In genomic region chr15:79424602-79425001, GRCm38 (mm10) we compare ENCODE assay signal across 27 mouse cellular contexts. TPM values are rescaled to one million over a fixed set of nuclear protein-coding genes. Genes with fewer than 3 reads are reported as not detected.
A peak's percentile ranks its signal among the peaks of the same experiment; 100 is the strongest.
DNase-seq lines count a peak whose midpoint lies in the region; ATAC-seq and TF ChIP-seq lines count a peak whose summit lies in the region.
"Had no signal": no experiment of that assay in that cellular context is flagged by ENCODE, and none has a peak within 500 bp of the region (broad histone marks: within the 10 kb centered on the region; RNA-seq: fewer than 3 reads in every experiment).

No protein-coding gene starts in this region.

- no peak overlapping the region for H3K9ac ChIP-seq in intestine, postnatal 0 days (ENCODE audit: low read depth, low read length)
- no peak overlapping the region for H3K9ac ChIP-seq in intestine, embryonic 16.5 days (ENCODE audit: low read depth, low read length)
- no peak overlapping the region for H3K9ac ChIP-seq in lung, postnatal 0 days (replicated peaks; ENCODE audit: low read depth)
- H3K9ac ChIP-seq: embryonic facial prominence, embryonic 15.5 days; forebrain, embryonic 12.5 days; heart, embryonic 13.5 days; hindbrain, embryonic 15.5 days; limb, embryonic 15.5 days; liver, embryonic 13.5 days; midbrain, embryonic 13.5 days; neural tube, embryonic 13.5 days had no signal

- 92% methylated on average over 17 of the region's 17 CpGs for WGBS in intestine, postnatal 0 days
- WGBS in intestine, embryonic 16.5 days = 89% methylated on average over 17 of the region's 17 CpGs
- 86% methylated on average over 17 of the region's 17 CpGs for WGBS in lung, postnatal 0 days

- ATAC-seq in intestine, postnatal 0 days = 0 out of 2 replicates have a peak, but pooled peaks have one; percentile 15
- ATAC-seq in intestine, embryonic 16.5 days = no peak
- no peak for ATAC-seq in lung, postnatal 0 days
- ATAC-seq: inflammation-experienced regulatory T-cells, adult 6 months; midbrain, embryonic 13.5 days had no signal

- H3K36me3 ChIP-seq in intestine, postnatal 0 days (ENCODE audit: control insufficient read depth, insufficient read depth) = peaks cover 73% of the 10 kb centered on the region
- peaks cover 29% of the 10 kb centered on the region for H3K36me3 ChIP-seq in intestine, embryonic 16.5 days (ENCODE audit: control insufficient read depth, insufficient read depth, low read length)
- peaks cover 63% of the 10 kb centered on the region for H3K36me3 ChIP-seq in lung, postnatal 0 days (ENCODE audit: insufficient read depth, low read length)
- H3K36me3 ChIP-seq: G1E had no signal

- H3K27ac ChIP-seq in intestine, postnatal 0 days (ENCODE audit: low read depth, low read length) = no peak overlapping the region; the same call in 1 of the 2 replicates
- no peak overlapping the region for H3K27ac ChIP-seq in intestine, embryonic 16.5 days (ENCODE audit: low read length)
- no peak overlapping the region for H3K27ac ChIP-seq in lung, postnatal 0 days (ENCODE audit: low read length)
- H3K27ac ChIP-seq: embryonic facial prominence, embryonic 10.5 days; embryonic facial prominence, embryonic 15.5 days; forebrain, embryonic 12.5 days; heart, embryonic 13.5 days; hindbrain, embryonic 10.5 days; hindbrain, embryonic 15.5 days; limb, embryonic 10.5 days; limb, embryonic 15.5 days; liver, embryonic 13.5 days; macrophage; midbrain, embryonic 13.5 days; neural tube, embryonic 13.5 days had no signal

- no peak overlapping the region for H3K4me2 ChIP-seq in intestine, postnatal 0 days (replicated peaks; ENCODE audit: low read depth)
- no peak overlapping the region for H3K4me2 ChIP-seq in intestine, embryonic 16.5 days (ENCODE audit: low read depth, low read length)
- no peak overlapping the region for H3K4me2 ChIP-seq in lung, postnatal 0 days (replicated peaks; ENCODE audit: low read depth, low read length)
- H3K4me2 ChIP-seq: embryonic facial prominence, embryonic 15.5 days; forebrain, embryonic 12.5 days; heart, embryonic 13.5 days; hindbrain, embryonic 15.5 days; limb, embryonic 15.5 days; liver, embryonic 13.5 days; midbrain, embryonic 13.5 days; neural tube, embryonic 13.5 days had no signal

- no peak overlapping the region for H3K4me3 ChIP-seq in intestine, postnatal 0 days (ENCODE audit: low read depth, low read length)
- H3K4me3 ChIP-seq in intestine, embryonic 16.5 days (ENCODE audit: low read length) = no peak overlapping the region
- H3K4me3 ChIP-seq in lung, postnatal 0 days (ENCODE audit: low read depth, low read length) = no peak overlapping the region
- H3K4me3 ChIP-seq: embryonic facial prominence, embryonic 10.5 days; embryonic facial prominence, embryonic 15.5 days; forebrain, embryonic 12.5 days; heart, embryonic 13.5 days; hindbrain, embryonic 10.5 days; hindbrain, embryonic 15.5 days; limb, embryonic 10.5 days; limb, embryonic 15.5 days; liver, embryonic 13.5 days; midbrain, embryonic 13.5 days; neural tube, embryonic 13.5 days had no signal

- no peaks in the 10 kb centered on the region for H3K9me3 ChIP-seq in intestine, postnatal 0 days (ENCODE audit: control insufficient read depth)
- H3K9me3 ChIP-seq in intestine, embryonic 16.5 days (ENCODE audit: control insufficient read depth, low read length) = no peaks in the 10 kb centered on the region
- H3K9me3 ChIP-seq in lung, postnatal 0 days (ENCODE audit: low read length) = no peaks in the 10 kb centered on the region
- H3K9me3 ChIP-seq: embryonic facial prominence, embryonic 10.5 days; embryonic facial prominence, embryonic 15.5 days; forebrain, embryonic 12.5 days; G1E; heart, embryonic 13.5 days; hindbrain, embryonic 10.5 days; hindbrain, embryonic 15.5 days; limb, embryonic 10.5 days; limb, embryonic 15.5 days; liver, embryonic 13.5 days; midbrain, embryonic 13.5 days; neural tube, embryonic 13.5 days had no signal

- H3K27me3 ChIP-seq in intestine, postnatal 0 days (replicated peaks; ENCODE audit: control insufficient read depth, insufficient read depth, low read length) = no peaks in the 10 kb centered on the region
- no peaks in the 10 kb centered on the region for H3K27me3 ChIP-seq in intestine, embryonic 16.5 days (replicated peaks; ENCODE audit: control insufficient read depth, insufficient read depth, low read length)
- no peaks in the 10 kb centered on the region for H3K27me3 ChIP-seq in lung, postnatal 0 days (replicated peaks; ENCODE audit: insufficient read depth, low read length)
- H3K27me3 ChIP-seq: embryonic facial prominence, embryonic 15.5 days; forebrain, embryonic 12.5 days; heart, embryonic 13.5 days; hindbrain, embryonic 15.5 days; limb, embryonic 15.5 days; liver, embryonic 13.5 days; midbrain, embryonic 13.5 days; neural tube, embryonic 13.5 days had no signal

- H3K4me1 ChIP-seq in intestine, postnatal 0 days (replicated peaks; ENCODE audit: control insufficient read depth, insufficient read depth, low read length) = no peaks in the 10 kb centered on the region
- H3K4me1 ChIP-seq in intestine, embryonic 16.5 days (ENCODE audit: control insufficient read depth, insufficient read depth, low read length) = no peaks in the 10 kb centered on the region
- no peaks in the 10 kb centered on the region for H3K4me1 ChIP-seq in lung, postnatal 0 days (ENCODE audit: insufficient read depth, low read depth, low read length)
- H3K4me1 ChIP-seq: forebrain, embryonic 12.5 days; hindbrain, embryonic 10.5 days; hindbrain, embryonic 15.5 days; limb, embryonic 10.5 days; liver, embryonic 13.5 days; midbrain, embryonic 13.5 days had no signal

- peak; percentile 39 for DNase-seq in 3T3-L1 (ENCODE audit: low read depth, low spot score)
- DNase-seq in NIH3T3 (ENCODE audit: low read depth) = peak; percentile 60
- peak; percentile 80 for DNase-seq in adrenal gland, postnatal 25 days
- no peak for DNase-seq in lung, postnatal 0 days (ENCODE audit: low spot score)
- no peak for DNase-seq in thymus, postnatal 36 days
- DNase-seq: cerebellum, postnatal 14 days; gastrocnemius, postnatal 25 days; heart, adult 18-20 months; kidney, adult 8-10 months; liver, embryonic 13.5 days; lung, postnatal 10 days; thymus, adult 2 months had no signal

- TF ChIP-seq CTCF in intestine, postnatal 0 days (IDR thresholded peaks at IDR 0.05; ENCODE audit: low read depth) = no peak
- TF ChIP-seq CTCF in lung, postnatal 0 days (IDR thresholded peaks at IDR 0.05) = no peak

- no peak for TF ChIP-seq EP300 in lung, postnatal 0 days (IDR thresholded peaks at IDR 0.05)

RNA-seq across cellular contexts. Expression of gene Tmem184b, which starts 21.2 kb away (rescaled TPM):
- 32.7 and 34.1 TPM in 2 replicates for polyA plus RNA-seq in intestine, postnatal 0 days (2015; fragmentation: Nextera tagmentation; extraction: Ambion mirVana)
- 43.6 and 46.4 TPM in 2 replicates for polyA plus RNA-seq in intestine, embryonic 16.5 days (2015; fragmentation: Nextera tagmentation; extraction: Ambion mirVana)
- 47.1 and 54.5 TPM in 2 replicates for total RNA-seq in adrenal gland, postnatal 25 days (2021)
- polyA plus RNA-seq in lung, postnatal 0 days (2015; fragmentation: Nextera tagmentation; extraction: Ambion mirVana) = 55.3 and 56.7 TPM in 2 replicates

RNA-seq across cellular contexts. Expression of gene Csnk1e, which starts 30.8 kb away (rescaled TPM):
- polyA plus RNA-seq in intestine, postnatal 0 days (2015; fragmentation: Nextera tagmentation; extraction: Ambion mirVana) = 18.2 and 25.7 TPM in 2 replicates
- 28.9 and 30.8 TPM in 2 replicates for polyA plus RNA-seq in intestine, embryonic 16.5 days (2015; fragmentation: Nextera tagmentation; extraction: Ambion mirVana)
- total RNA-seq in adrenal gland, postnatal 25 days (2021) = 92.0 and 115 TPM in 2 replicates
- polyA plus RNA-seq in lung, postnatal 0 days (2015; fragmentation: Nextera tagmentation; extraction: Ambion mirVana) = 67.2 and 72.4 TPM in 2 replicates
- polyA plus RNA-seq: G1E had no signal

Comparison
In these comparisons a context has a peak if more than half of its experiments do, and no peak if none do; other contexts are left out.
1. DNase-seq: peak in 3T3-L1 (single experiment), NIH3T3 (single experiment) and adrenal gland, postnatal 25 days (single experiment); none in lung, postnatal 0 days (single experiment) and thymus, postnatal 36 days (0 of 2).